Mouse (Mus musculus) spleen, adult 10 weeks (tissue): ENCODE results near the gene Zar1. TPM values are rescaled to one million over a fixed set of nuclear protein-coding genes. Genes with fewer than 3 reads are reported as not detected.

Source experiments
- polyA plus RNA-seq: library from polyadenylated mRNA; stranded (reverse); fragments of 350-450 nt; fragmentation: Illumina TruSeq; extraction: RNeasy Lipid Tissue Mini Kit (QIAGEN cat#74804); gene quantifications from one replicate; pipeline ENCODE4 v1.2.3, GENCODE M21; 2015; ENCODE audit warnings: low replicate concordance; ENCODE audit not compliant: insufficient read depth

Zar1 gene
- not detected for polyA plus RNA-seq

GRCm38 (mm10) chr5:72580970-72581332, at the start of gene Zar1:
Zar1 (minus strand) TSS chr5:72581254.

GRCm38 (mm10) chr5:72587192-72587681, 6.2 kb upstream of the Zar1 start, which contains the start of gene Gm5868:
Gm5868 (minus strand) TSS chr5:72587551.

GRCm38 (mm10) chr5:72559544-72560049, 21.5 kb downstream of the Zar1 start, which contains the start of gene Nfxl1:
Nfxl1 (minus strand) TSS chr5:72559684.

Other genes starting within 250 kb of the Zar1 start
- gene Corin, start 76.8 kb downstream of the Zar1 start, polyA plus RNA-seq, result 0.26 TPM
- 17.8 TPM for gene Nfxl1, start 21.6 kb downstream of the Zar1 start, polyA plus RNA-seq
- gene Gm5868, start 6.3 kb upstream of the Zar1 start, polyA plus RNA-seq, result not detected
- 3.6 TPM for gene Cnga1, start 63.0 kb upstream of the Zar1 start, polyA plus RNA-seq
- gene Nipal1, start 66.5 kb upstream of the Zar1 start, polyA plus RNA-seq, result 2.1 TPM
- 28.1 TPM for gene Txk, start 171.5 kb upstream of the Zar1 start, polyA plus RNA-seq